Mouse (Mus musculus) cerebellum, adult (tissue): ENCODE measurements at regions not wholly inside any gene's neighbourhood (a gene's known extent, or its start where the extent isn't known, plus 50 kb on each side); places are given as distances from the start of the nearest gene placed in this dataset.

ENCODE experiments used
- ATAC-seq: cut with Nextera tagmentation; 2 replicates; pipeline ENCODE4 v1.9.2; 2017; ENCODE audit warnings: mild to moderate bottlenecking, moderate library complexity, mixed read lengths; ENCODE audit not compliant: insufficient number of reproducible peaks, low FRiP score, low TSS enrichment

DNA sequence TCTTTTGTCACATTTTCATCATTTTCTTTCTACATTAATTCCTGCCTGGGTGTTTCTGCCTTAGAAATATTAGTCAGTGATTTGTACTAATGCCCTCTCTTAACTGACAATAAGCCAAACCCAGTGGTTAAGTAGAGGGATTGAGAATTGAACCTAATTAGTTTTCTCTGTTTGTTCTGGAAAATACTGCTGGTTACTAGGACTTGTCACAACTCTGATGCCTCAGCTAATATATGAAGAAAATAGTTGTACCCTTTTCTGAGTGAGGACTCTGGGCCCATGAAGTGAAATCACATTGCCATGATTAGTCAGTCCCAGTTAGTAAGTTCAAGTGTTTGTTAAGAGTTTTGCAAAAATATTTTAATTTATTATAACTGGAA, 444.4 kb upstream of the Sel1l start:
- no peak for ATAC-seq

DNA sequence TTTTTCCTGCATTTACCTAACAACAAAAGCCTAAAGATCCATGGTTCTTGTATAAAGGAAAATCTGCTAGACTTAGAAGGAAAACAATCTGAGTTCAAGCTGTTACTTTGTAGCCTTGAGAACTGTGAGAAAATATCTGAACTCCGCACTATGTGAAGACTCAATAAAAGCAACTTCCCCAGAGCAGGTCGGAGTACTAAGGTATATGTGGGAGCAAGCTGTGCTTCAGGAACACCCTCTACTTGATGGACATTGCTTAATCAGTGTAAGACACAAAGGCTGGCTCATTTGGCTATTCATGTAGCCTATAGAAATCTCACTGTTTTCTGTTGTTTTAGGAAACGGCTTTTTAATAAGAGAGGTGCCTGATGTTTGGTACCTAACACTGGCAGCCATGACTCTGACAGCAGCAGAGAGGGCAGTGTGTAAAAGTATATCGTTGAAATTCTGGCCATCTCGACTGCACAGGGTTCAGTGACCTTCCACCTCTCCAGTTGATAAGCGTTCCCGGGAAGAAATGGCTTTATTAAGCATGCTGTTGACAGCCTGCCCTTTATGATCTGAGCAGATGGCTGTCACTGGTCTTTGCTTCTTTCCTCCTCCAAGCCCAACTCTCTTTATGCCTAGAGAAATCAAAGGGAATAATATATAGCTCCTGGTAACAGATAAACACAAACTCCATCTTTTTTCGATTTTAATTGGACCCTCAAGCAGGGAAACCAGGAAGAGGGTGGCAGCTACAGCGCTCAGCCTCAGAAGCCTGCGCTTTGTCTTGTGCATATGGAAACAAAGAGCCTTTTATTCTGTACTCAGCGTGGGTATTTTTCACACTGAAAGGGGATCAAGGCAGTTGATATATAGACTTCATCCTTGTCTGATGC, 443.7 kb upstream of the Sel1l start:
- no peak for ATAC-seq

DNA sequence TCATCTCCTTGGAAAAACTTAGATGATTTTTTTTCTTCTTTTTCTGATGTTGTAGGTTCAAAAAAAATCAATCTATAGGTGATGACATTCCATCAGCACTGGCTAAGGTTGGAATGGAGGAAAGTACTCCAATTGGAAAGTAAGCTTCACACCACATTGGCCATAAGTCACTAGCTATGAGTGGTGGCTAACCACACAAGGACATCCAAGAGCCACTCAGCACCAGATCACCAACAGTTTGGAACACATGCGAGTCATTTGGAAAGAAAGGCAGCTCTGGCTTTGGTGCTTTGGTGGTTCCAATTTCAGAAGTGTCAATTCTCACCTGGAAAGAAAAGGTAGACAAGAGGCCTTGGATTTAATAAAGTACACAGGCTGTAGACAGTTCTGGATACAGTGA, 442.5 kb upstream of the Sel1l start:
- ATAC-seq = no peak

DNA sequence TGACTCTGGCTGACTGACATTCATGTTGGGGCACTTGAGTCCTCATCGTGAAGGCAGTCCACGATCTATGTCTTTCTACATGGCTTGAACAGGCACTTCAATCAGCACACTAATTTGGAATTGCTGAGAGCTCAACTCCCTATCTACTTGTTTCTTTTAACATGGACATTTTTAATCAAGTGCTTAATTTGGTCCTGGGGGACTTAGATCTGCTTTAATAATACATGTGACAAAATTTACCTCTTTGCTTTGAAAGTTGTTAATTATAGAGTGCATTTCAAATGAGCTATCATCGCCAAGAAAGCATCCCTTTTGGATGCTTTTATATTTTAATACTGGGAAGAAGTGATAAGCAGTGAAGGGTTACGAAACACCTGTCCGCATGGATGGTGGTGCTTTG, 436.6 kb upstream of the Sel1l start:
- ATAC-seq = no peak

DNA sequence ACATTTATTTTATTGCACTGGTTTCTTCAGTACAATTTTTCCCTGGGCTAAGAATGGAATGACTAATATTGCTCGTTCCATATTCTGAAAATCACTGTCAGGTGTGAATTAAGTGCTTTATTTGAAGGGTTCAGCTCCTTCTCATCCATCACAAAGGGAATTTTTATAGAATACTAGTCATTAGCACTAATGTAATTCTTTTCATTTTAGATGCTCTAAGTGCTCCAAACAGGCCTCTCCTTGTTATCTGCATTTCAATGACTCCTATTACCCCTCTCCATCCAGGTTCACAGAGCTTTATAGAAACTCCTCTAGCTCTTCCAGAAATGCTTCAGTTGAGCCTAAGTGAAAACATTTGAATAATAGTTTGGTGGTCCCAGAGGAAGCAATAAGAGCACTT, 431.5 kb upstream of the Sel1l start:
- no peak for ATAC-seq

DNA sequence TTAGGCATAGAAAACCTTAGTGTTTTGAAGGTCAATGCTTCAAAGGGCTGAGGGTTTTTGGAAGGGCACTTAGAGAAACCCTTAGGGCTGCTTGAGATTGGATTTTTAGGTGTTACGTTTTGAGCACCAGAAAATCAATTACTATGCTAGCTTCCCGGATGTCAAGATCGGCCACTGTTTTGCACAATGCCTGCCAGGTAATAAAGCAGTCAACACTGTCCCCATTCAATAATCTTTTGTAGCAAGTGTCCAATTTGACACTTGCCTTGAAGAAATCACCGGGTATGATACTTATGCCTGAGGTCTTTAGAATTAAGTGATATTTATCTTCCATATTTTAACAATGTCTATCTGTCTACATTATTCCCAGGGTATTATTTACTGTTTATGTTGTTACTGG, 403.0 kb upstream of the Sel1l start:
- no peak for ATAC-seq

DNA sequence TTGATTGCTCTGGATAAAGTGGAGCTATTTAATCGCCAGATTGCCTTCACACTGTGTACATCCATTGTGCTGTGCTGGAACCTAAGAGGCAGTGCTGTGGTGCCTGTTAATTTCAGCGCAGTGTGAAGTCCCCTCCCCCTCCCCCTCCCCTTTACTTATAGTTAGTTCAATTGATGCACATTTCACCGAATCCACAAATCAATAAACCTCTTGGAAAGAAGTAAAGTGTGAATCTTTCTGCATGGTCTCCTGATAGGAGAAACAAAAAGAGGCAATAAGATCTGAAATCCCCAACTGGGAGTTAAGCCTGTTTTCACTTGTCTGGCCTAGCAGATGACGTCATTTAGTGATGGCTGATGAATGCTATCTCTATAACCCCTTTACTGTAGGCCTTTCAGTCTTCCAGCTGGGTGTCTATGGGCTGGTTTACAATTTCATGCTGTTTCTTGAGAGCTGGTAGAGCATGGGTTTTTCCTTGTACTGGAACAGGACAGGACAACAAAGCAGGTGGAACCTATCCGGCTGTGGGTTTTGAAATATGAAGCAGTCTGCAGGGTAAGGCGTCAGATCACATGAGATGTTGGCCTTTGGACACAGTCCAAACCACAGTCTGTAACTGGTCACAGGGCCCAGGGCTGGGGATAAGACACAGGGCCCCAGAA, 398.0 kb upstream of the Sel1l start:
- ATAC-seq = no peak

DNA sequence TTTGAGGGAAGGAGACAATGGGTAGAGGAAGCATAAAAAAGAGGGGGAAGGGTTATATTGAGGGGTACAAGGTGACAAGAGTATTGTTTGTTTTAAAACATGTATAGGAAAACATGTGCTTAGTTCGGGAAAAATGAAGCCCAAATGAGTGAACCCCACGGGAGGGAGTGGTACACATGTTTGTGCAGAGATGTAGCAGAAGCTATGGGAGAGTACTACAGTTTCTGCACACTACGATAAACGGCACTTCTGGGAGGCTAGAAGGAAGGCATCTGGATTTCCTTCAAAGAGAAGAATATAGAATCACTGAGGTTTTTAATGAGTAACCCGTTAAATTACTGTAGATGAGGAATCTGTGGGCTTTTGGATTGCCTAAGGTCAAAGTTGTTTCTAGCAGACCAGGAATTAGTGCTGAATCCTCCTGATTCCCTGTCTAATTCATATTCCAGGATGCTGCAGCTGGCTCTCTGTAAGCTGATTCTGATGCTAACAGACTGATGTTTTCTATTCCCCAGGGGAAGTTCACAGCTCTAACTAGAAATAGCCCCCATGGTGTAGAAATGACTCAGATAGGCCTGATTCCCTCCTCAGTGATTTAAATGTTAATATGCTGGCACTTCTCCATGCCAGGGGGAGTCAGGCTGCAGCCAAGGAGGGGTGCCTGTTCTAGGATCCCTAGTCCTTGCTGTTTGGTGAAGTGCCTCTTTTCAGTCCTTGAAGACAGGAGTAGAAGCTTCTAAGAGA, 391.2 kb upstream of the Sel1l start:
- ATAC-seq = no peak

DNA sequence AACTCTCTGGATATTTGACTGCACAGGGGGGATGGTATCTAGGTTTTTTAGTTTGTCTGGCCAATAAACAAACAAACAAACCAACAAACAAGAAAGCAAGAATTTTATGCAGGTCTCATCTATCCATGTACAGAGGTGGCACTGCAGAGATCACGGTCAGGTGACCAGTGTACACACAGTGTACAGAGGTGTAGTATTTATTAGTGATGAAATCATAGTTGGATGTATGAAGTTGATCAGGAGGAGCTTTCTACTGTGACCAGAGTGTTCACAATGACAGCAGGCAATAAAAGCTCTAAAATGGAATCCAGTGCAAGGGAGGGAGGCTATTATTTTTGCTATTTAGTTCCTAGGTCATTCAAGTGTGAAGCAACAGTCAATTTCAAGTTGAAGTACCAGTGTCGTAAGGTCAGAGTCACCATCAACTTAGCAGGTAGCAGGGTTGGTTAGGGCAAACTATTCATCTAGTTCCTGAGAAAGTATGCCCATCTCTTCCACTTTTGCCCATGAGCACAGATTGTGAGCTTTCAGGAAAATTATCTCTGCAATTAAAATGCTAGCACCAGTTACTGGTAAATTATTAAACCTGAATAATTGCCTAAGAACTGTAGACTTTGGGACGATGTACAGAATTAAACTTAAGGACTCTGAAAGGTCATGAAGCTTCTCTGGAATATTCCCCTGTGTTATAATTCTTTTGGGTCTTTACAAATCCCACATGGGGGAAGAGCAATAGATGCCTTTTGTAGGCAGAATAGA, 384.9 kb upstream of the Sel1l start:
- no peak for ATAC-seq

DNA sequence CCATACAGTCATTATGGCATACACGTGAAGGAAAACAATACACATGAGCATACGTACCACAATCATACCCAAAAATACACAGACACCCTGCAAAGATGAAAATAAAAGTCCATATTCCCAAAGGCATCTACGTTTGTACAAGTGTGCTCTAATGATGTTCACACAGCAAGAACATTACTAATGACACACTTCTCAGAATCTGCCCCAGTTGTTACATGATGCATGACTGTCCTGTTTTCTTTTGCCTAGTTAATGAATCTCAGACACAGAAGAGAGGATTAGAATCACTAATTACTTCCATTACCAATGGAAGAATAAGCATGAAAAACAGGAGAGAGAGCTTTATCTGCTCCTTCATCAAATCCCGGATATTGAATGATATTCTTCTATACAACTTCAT, 379.6 kb upstream of the Sel1l start:
- no peak for ATAC-seq

DNA sequence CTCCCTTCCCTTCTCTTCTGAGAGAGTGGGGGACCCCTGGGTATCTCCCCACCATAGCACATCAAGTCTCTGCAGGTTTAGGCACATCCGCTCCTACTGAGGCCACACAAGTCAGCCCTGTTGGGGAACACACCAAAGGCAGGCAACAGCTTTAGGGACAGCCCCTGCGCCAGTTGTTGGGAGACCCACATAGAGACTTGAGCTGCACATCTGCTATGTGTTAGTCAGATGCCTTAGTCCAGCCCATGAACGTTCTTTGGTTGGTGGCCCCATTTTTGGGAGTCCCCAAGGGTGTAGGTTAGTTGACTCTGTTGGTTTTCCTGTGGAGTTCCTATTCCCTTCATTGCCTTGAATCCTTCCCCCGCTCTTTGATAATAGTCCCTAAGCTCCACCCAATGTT, 354.4 kb upstream of the Sel1l start:
- ATAC-seq = no peak

DNA sequence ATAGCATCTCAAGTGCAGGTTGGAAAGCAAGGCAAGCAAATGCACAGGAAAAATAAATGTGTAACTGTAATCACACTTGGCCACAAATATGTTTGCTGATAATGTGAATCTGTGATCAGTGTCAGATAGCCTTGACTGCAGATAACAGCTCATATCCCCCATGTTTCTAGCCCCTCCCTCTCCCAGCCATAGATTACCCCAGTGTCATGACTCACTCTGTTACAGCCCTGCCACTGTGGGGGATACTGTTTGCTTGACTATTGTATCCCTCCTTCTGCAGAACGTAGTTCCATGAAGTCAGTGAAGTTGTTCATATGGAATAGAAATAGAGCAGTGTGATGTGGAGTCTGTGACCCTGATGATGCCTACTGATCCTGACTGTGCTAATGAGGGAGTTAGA, 351.6 kb upstream of the Sel1l start:
- no peak for ATAC-seq

DNA sequence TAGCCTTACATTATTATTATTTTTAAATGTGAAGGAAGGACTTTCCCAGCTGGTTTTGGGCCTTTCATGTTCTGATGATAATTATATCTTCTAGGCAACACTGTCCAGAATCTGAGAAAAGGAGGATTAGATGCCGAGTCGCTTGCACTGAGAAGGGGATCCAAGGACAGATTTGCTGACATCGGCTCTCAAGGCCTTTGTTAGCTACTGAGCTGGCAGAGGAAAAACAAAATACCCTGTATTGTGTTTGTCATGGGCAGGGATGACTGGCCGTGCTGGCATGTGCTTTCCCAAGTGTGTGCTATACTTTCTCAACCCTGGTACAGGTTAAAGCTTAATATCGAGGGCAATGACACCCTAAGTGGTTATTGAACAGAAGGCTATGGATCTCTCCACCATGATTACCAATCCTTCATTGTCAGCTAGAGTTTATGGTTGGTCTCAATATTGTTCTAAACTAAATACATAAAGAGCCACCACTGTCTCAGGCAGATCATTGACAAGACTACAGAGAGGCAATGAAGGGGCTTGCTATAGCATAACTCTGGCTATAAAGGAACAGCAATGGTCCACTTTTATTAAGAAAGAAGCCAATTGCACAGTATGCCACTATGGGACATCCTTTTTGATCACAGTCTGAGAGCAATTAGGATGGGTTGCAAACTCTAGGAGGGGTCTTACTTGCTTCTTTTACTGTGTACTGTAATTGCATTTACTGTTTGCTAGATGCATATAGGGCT, 350.0 kb upstream of the Sel1l start:
- no peak for ATAC-seq

DNA sequence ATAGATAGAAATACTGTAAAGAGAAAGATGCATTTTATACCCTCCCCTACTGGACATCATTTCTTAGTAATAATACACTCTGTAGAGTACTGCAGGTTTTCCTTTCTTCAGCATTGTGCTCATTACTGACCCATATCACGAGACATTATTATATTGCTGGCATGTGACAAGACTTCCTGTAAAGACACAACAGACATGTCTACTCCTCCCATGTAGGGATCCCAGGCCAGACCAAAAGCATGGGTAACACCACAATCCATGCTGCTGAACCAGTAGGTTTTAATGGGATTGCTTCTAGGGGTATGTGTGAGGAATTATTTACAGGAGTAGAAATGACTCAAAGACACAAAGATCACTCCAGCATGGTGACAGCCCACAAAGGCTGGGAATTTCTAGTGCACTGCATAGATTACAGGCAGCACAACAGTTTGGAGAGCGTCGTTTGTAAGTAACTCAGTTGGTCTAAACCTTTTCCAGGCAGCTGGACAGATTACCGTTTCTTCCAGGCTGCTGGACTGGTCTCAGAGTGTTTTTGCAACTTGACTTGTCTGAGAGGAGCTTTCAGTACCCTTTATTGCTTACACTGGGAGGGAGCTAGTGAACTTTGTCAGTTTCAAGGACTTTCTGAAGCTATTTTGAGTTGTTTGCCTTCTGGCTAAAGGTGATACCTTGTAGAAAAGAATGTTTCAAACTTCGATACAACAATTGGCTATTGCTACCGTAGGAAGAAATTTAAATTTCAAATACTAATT, 345.2 kb upstream of the Sel1l start:
- ATAC-seq = no peak

DNA sequence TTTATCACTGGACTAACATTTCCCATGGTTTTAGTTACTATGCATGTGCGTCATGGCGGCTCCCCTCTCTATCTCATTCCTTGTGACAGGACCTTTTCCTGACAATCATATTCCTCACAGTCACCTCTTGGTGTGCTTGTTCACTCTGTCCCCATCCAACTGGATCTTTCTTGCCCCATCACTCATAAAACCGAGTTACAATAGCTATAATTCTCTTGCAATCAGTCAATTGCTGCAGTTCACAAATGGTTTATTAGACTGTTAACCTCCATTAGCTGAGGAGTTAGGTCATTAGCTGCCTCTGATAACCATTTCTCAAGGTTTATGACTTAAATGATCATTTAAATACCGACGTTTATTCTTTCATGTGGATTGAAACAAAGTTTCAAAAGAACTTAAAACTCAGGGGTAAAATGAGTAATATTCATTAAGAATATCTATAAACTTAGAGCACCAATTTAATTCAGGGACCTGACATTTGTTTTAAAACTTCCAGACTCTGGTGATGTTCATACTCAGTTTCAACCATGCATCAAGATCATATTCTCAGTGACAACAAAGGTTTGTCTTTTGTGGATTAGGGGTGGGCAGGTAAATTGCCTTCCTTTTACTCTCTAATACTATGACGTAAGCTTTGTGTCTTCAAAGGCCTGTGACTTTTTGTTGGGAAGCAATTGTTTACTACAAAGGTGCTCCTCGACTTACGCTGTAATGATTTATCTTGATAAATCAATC, 344.4 kb upstream of the Sel1l start:
- ATAC-seq = no peak

DNA sequence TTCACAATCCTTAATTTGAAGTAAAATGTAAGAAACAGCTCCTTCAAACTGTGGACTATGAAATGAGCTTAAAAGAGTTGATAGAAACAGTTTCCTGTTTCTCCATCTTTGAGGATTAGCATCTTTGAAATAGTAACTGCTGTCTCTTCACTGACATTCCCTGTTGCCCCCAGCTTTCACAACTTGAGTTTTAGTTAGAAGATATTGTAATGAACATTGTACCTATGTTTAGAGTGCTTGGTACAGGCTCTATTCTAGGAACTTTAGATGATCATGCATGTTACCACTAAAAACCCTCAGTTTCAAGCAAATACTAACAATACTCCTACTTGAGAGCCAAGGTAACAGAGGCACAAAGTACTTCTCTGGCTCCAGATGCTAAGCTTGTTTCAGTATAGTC, 340.1 kb upstream of the Sel1l start:
- no peak for ATAC-seq

DNA sequence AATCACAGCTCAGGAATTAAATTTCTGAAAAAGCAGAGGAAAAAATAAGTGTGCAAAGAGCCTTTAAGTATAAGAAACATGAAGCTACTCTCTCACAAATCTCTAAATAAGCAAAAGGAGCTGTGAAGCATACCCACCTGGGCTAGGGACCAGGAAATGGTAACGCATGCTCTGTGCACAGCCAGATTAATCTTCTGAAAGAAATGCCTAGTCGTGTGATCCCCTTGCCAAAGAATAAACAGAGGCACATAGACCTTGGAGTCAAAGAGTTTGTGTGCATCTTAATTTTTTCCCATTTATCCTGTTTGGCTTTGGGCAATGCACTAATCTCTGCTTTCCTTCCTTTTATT, 338.2 kb upstream of the Sel1l start:
- no peak for ATAC-seq

DNA sequence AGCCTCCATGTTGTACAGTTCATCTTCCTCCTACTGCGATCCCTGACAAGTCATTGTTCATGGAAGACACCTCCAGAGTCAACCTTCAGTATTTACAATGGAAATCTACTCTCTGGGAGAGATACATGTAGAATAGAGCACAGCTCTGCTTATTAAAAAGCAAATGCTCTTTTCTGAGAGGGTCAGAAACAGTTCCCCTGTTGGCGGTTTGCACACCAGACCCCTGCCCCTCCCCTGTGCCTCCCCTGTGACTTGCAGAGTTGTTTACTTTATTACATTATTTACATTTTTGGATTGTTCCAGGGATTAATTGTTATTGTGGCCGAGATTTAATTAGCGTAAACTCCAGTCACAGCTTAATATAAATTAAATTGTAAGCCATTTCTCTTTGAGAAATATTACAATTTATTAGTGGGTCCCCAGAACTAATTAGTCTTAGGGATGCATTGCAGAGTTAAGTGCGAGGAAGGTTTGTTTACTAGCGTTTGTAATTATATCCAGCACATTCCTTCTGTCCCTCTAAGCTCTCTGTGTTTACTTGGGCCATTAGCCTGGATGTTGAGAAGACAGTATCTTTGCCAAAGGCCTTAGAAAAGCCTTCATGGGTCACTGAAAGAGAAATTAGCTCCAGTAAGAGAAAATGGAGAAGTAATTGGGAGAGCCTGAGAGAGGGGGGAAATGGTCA, 337.6 kb upstream of the Sel1l start:
- ATAC-seq = no peak
